Mouse (Mus musculus): ENCODE data around the gene A730061H03Rik. TPM values are rescaled to one million over a fixed set of nuclear protein-coding genes. Genes with fewer than 3 reads are reported as not detected.

The A730061H03Rik gene
- polyA plus RNA-seq, 1 experiment from 2014 or later, result 1.3 TPM

DNA sequence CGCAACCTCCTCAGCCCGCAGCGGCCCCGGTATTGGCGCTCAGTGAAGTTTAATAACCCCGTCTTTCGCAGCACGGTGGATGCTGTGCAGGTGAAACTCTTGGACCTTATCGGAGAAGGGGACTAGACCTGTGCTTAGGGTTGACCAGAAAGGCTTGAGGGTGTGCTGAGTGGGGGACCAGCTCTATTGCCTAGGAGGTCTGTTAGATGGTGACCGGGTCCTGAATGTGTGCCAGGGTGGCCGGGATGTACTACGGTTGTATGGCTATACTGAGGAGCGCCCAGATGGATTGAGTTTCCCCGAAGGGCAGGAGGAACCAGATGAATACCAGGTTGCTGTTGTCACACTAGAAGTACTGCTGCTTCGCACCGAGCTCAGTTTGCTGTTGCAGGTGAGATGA is 32.0 kb upstream of the A730061H03Rik start:
- no peak for ATAC-seq (ENCODE audit: low read depth)
- no peaks in the 10 kb centered on the region for H3K27me3 ChIP-seq (ENCODE audit: control insufficient read depth, insufficient read depth, low read depth, low read length)
- peak overlapping the region; percentile 91 for H3K9ac ChIP-seq (ENCODE audit: low read length)
- no peaks in the 10 kb centered on the region for H3K9me3 ChIP-seq (ENCODE audit: control insufficient read depth, low read length)
- peak overlapping the region; percentile 83 for H3K4me2 ChIP-seq (ENCODE audit: low read depth, low read length)
- WGBS, result 3% methylated on average over 16 of the region's 16 CpGs
- no peak overlapping the region for H3K27ac ChIP-seq (ENCODE audit: low read length)
- peaks cover 30% of the 10 kb centered on the region for H3K36me3 ChIP-seq (ENCODE audit: control insufficient read depth, insufficient read depth, low read length)
- H3K4me3 ChIP-seq (ENCODE audit: low read length), result peak overlapping the region; percentile 98
- peaks cover 16% of the 10 kb centered on the region for H3K4me1 ChIP-seq (replicated peaks; ENCODE audit: control insufficient read depth, insufficient read depth, low read length)

DNA sequence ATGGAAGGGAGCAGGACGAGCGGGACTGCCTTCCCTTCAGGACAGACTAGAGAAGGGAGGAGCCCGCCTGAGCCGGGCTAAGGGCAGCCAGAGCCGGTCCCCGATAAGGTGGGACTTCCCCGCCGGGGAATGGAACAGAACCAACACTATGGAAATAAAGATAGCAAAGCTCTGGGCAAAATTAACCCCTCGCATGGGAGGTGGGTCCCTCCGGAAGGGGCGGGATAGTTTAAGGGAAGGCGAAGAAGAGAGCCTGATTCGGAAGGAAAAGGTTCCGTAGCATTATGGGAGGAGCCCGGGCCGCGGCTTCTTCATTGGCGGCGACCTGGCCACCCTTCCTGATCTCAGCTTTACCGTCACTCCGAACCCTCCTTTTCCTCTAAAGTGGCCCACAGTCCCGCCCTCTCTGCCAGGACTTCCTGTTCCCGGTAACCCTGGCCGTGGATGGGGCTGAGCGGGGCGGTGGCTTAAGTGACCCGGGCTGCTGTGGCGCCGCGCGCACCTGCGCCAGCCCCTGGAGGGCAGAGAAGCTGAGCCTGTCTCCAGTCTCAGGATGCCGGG is 31.2 kb upstream of the A730061H03Rik start, which contains the start of gene Rnf31:
TSS of gene Rnf31 (plus strand) at position 378 of the 561 bp plus-strand sequence.
- H3K4me1 ChIP-seq (replicated peaks; ENCODE audit: control insufficient read depth, insufficient read depth, low read length), result peaks cover 16% of the 10 kb centered on the region

DNA sequence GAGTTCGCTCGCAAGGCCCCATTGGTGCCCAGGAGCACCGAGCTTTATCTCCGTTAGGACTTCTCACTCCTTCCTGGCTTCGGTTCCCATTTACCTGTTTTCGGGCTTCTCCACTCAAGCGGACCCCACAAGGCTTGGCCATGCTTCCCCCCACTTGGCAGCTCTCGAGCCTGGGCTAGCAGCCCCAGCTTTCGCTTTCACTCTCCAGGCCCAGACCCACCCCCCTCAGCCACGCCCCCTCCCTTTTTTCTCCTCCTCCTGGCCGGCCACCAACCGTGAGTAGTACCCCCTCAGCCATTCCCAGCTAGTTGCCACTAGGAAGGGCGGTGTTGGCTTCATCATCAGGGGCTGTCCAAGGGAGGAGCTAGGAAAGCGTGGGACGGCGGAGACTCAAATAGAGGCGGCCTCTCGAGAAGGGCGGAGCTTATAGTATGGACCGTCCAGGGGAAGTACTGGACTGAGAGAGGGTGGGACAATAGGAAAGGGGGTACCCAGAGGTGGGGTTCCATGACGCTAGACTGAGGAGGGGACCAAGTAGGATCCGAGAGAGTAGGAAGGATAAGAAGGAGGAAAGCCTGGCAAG is 30.6 kb upstream of the A730061H03Rik start, which contains the start of gene Psme2:
TSS of gene Psme2 (minus strand) at position 366 of the 583 bp plus-strand sequence.
- Histone ChIP-seq H3K9me3 (ENCODE audit: control insufficient read depth, low read length) (no peaks in the 10 kb centered on the region), H3K27ac (ENCODE audit: low read length) (peak within 1 kb of the TSS; percentile 99), H3K4me1 (replicated peaks; ENCODE audit: control insufficient read depth, insufficient read depth, low read length) (peaks cover 16% of the 10 kb centered on the region), H3K9ac (ENCODE audit: low read length) (peak within 1 kb of the TSS; percentile 91), H3K36me3 (ENCODE audit: control insufficient read depth, insufficient read depth, low read length) (peaks cover 17% of the 10 kb centered on the region), H3K4me2 (ENCODE audit: low read depth, low read length) (peak within 1 kb of the TSS; percentile 83), H3K4me3 (ENCODE audit: low read length) (peak within 1 kb of the TSS; percentile 98), H3K27me3 (ENCODE audit: control insufficient read depth, insufficient read depth, low read depth, low read length) (no peaks in the 10 kb centered on the region)
- under 1% methylated on average over 22 of the region's 22 CpGs for WGBS
- peak; percentile 98 for ATAC-seq (ENCODE audit: low read depth)

More for the DNA sequence above, 31.2 kb upstream of the A730061H03Rik start, which contains the start of gene Rnf31:
- H3K9me3 ChIP-seq (ENCODE audit: control insufficient read depth, low read length), result no peaks in the 10 kb centered on the region
- H3K27me3 ChIP-seq (ENCODE audit: control insufficient read depth, insufficient read depth, low read depth, low read length), result no peaks in the 10 kb centered on the region
- H3K9ac ChIP-seq (ENCODE audit: low read length), result peak within 1 kb of the TSS; percentile 91
- peak within 1 kb of the TSS; percentile 99 for H3K27ac ChIP-seq (ENCODE audit: low read length)
- H3K4me3 ChIP-seq (ENCODE audit: low read length), result peak within 1 kb of the TSS; percentile 98
- under 1% methylated on average over 33 of the region's 33 CpGs for WGBS
- H3K4me2 ChIP-seq (ENCODE audit: low read depth, low read length), result peak within 1 kb of the TSS; percentile 83
- H3K36me3 ChIP-seq (ENCODE audit: control insufficient read depth, insufficient read depth, low read length), result peaks cover 22% of the 10 kb centered on the region
- ATAC-seq (ENCODE audit: low read depth), result peak; percentile 91

DNA sequence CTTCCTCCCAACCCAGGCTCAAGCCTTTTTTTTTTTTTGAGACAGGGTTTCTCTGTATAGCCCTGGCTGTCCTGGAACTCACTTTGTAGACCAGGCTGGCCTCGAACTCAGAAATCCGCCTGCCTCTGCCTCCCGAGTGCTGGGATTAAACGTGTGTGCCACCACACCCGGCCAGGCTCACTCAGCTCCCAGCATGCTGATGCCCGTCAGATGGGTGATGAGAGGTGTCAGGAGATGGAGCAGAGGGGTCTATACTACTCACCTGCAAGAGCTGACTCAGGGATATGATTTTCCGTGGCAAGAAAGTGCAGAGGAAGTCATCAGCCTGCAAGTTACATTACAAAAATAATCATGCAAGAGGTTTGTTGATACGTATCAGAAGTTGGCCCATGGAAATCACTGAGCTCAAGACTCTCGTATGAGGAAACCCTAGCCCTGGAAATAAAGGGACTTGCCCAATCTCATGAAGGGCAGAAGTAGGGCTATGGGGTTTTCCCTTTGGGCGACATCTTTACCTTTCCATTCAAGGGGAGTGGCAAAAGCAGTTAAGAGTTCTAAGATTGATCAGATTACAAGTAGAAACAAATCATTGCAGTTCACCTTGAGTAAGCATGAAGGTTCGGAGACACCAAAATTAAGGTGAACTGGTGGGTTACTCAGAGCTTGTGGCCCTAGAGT is 29.7 kb upstream of the A730061H03Rik start:
- Histone ChIP-seq H3K36me3 (ENCODE audit: control insufficient read depth, insufficient read depth, low read length) (peaks cover 10% of the 10 kb centered on the region), H3K9me3 (ENCODE audit: control insufficient read depth, low read length) (no peaks in the 10 kb centered on the region), H3K27ac (ENCODE audit: low read length) (peak overlapping the region; percentile 67), H3K4me3 (ENCODE audit: low read length) (peak overlapping the region; percentile 98), H3K27me3 (ENCODE audit: control insufficient read depth, insufficient read depth, low read depth, low read length) (no peaks in the 10 kb centered on the region), H3K4me2 (ENCODE audit: low read depth, low read length) (peak overlapping the region; percentile 83), H3K4me1 (replicated peaks; ENCODE audit: control insufficient read depth, insufficient read depth, low read length) (peaks cover 23% of the 10 kb centered on the region), H3K9ac (ENCODE audit: low read length) (peak overlapping the region; percentile 77)
- 78% methylated on average over 11 of the region's 11 CpGs for WGBS
- no peak for ATAC-seq (ENCODE audit: low read depth)

DNA sequence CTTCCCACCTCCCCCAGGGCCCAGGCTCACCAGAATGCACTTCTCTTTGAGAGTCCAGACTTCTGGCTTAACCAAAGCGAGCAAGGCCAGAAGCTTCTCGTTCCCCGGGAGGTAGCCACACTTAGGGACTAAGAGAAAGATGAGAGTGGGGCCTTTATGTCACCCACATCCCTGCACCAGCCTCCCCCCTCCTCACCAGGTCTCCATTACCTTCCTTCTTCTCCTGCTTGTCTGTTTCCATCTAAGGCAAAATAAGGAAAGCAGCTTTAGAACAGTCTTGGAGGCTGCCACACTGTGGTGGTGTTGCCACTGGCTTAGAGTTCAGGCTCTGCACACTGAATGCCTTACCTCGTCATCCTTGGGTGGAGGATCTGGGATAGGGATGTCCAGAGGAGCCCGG is 29.1 kb upstream of the A730061H03Rik start:
- peaks cover 23% of the 10 kb centered on the region for H3K4me1 ChIP-seq (replicated peaks; ENCODE audit: control insufficient read depth, insufficient read depth, low read length)
- 89% methylated on average over 5 of the region's 5 CpGs for WGBS
- no peak overlapping the region for H3K4me2 ChIP-seq (ENCODE audit: low read depth, low read length)
- H3K9ac ChIP-seq (ENCODE audit: low read length), result no peak overlapping the region
- H3K36me3 ChIP-seq (ENCODE audit: control insufficient read depth, insufficient read depth, low read length), result peaks cover 5% of the 10 kb centered on the region
- H3K27ac ChIP-seq (ENCODE audit: low read length), result no peak overlapping the region
- no peaks in the 10 kb centered on the region; the same call in 1 of the 2 replicates for H3K27me3 ChIP-seq (ENCODE audit: control insufficient read depth, insufficient read depth, low read depth, low read length)
- H3K9me3 ChIP-seq (ENCODE audit: control insufficient read depth, low read length), result no peaks in the 10 kb centered on the region
- H3K4me3 ChIP-seq (ENCODE audit: low read length), result no peak overlapping the region
- ATAC-seq (ENCODE audit: low read depth), result no peak

DNA sequence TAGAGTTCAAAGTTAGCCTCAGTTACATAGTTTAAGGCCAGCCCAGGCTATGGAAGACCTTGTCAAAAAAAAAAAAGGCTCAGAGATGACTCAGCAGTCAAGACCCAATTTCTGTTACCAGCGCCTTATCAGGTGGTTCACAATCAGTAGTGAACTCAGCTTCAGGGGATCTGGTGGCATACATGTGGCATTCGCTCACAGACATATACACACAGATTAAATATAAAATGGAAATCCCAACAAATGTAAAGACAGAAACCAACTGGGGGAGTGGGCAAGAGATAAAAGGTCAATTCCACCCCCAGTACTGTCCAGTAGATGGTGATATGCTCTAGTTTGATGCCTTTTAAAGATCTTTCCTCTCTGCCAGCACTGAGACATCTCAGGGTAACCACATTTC is 25.9 kb upstream of the A730061H03Rik start:
- Histone ChIP-seq H3K4me3 (ENCODE audit: low read length) (no peak overlapping the region), H3K4me1 (replicated peaks; ENCODE audit: control insufficient read depth, insufficient read depth, low read length) (peaks cover 13% of the 10 kb centered on the region), H3K36me3 (ENCODE audit: control insufficient read depth, insufficient read depth, low read length) (peaks cover 9% of the 10 kb centered on the region), H3K4me2 (ENCODE audit: low read depth, low read length) (no peak overlapping the region), H3K27ac (ENCODE audit: low read length) (no peak overlapping the region), H3K27me3 (ENCODE audit: control insufficient read depth, insufficient read depth, low read depth, low read length) (no peaks in the 10 kb centered on the region; the same call in 1 of the 2 replicates), H3K9ac (ENCODE audit: low read length) (no peak overlapping the region), H3K9me3 (ENCODE audit: control insufficient read depth, low read length) (no peaks in the 10 kb centered on the region)
- no peak for ATAC-seq (ENCODE audit: low read depth)
- WGBS, result 88% methylated on average over 2 of the region's 2 CpGs

DNA sequence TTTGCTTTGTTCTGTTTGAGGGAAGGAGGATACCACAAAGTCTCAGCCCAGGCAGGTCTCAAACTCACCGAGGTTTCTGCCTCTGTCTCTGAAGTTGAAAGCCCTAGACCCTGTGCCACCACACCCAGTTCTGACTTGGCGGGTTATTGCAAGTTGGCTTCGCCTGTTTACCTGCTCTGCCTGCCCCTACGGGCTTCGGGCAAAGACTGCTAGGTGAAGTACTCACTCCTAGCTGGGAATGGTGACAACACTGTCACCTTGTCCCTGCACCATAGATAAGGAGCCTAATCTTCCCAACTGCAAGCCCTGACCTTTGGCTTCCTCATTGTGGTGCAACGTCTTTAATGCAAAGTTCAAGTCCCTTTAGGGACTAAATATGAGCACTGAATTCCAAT is 25.4 kb upstream of the A730061H03Rik start:
- no peak overlapping the region for H3K9ac ChIP-seq (ENCODE audit: low read length)
- peak overlapping the region; percentile 83 for H3K4me2 ChIP-seq (ENCODE audit: low read depth, low read length)
- H3K4me1 ChIP-seq (replicated peaks; ENCODE audit: control insufficient read depth, insufficient read depth, low read length), result peaks cover 13% of the 10 kb centered on the region
- 0 out of 2 replicates have a peak, but pooled peaks have one; percentile 16 for ATAC-seq (ENCODE audit: low read depth)
- no peaks in the 10 kb centered on the region; the same call in 1 of the 2 replicates for H3K27me3 ChIP-seq (ENCODE audit: control insufficient read depth, insufficient read depth, low read depth, low read length)
- no peaks in the 10 kb centered on the region for H3K9me3 ChIP-seq (ENCODE audit: control insufficient read depth, low read length)
- H3K36me3 ChIP-seq (ENCODE audit: control insufficient read depth, insufficient read depth, low read length), result peaks cover 9% of the 10 kb centered on the region
- H3K4me3 ChIP-seq (ENCODE audit: low read length), result peak overlapping the region; percentile 64
- H3K27ac ChIP-seq (ENCODE audit: low read length), result no peak overlapping the region
- 43% methylated on average over 6 of the region's 6 CpGs for WGBS

DNA sequence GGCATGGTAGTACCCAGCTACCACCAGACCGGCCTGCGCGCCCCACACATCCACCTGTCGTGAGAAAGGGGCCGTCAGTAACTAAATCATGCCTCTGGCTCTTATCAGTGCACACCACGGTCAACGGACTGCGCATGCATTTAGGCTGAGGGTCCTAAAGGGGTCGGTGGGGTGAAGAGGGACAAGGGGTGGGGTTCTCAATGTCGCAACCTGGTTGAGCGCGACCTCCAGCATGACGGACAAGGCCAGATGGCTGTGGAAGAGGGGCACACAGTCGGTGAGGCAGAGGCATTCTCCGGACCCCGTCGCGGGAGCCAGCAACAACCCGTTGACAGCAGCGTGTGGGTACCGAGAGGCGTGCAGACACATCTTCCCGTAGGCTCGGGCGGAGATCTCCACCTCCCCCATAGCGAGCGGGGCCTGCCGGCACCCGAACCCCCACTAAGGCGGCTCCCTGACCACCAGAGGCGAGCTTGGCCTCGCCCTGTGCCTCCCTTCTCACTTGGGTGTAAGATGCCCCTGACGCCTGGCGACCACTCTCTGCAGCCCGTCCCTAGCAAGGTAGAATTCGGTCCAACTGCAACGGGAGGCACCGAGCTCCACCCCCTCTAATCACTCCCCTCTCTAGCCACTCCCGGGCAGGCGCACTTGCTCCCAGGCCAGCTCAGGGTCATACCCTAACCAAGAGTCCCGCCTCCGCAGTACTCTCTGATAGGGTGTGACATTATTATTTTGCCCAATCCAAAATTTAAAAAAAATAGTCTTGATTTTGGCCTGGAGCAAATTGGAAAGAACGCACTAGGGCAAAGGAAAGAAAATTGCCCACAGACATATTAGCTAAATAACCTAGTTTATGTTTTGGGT is 24.7 kb upstream of the A730061H03Rik start, which contains the start of gene Emc9:
TSS of gene Emc9 (minus strand) at position 601 of the 864 bp plus-strand sequence.
- Histone ChIP-seq H3K4me1 (replicated peaks; ENCODE audit: control insufficient read depth, insufficient read depth, low read length) (peaks cover 10% of the 10 kb centered on the region), H3K27ac (ENCODE audit: low read length) (no peak within 1 kb of the TSS), H3K27me3 (ENCODE audit: control insufficient read depth, insufficient read depth, low read depth, low read length) (no peaks in the 10 kb centered on the region; the same call in 1 of the 2 replicates), H3K9me3 (ENCODE audit: control insufficient read depth, low read length) (no peaks in the 10 kb centered on the region), H3K9ac (ENCODE audit: low read length) (peak within 1 kb of the TSS; percentile 78), H3K4me2 (ENCODE audit: low read depth, low read length) (peak within 1 kb of the TSS; percentile 83), H3K36me3 (ENCODE audit: control insufficient read depth, insufficient read depth, low read length) (peaks cover 11% of the 10 kb centered on the region), H3K4me3 (ENCODE audit: low read length) (peak within 1 kb of the TSS; percentile 64)
- WGBS, result 4% methylated on average over 42 of the region's 43 CpGs
- ATAC-seq (ENCODE audit: low read depth), result peak; percentile 80
